Mouse (Mus musculus) lung, postnatal 25 days (tissue): ENCODE results near the gene Smyd3.

Source experiments
- DNase-seq: peaks from one replicate; pipeline ENCODE4 v3.0.0; 2022; ENCODE audit warnings: low spot score

The Smyd3 gene

DNA sequence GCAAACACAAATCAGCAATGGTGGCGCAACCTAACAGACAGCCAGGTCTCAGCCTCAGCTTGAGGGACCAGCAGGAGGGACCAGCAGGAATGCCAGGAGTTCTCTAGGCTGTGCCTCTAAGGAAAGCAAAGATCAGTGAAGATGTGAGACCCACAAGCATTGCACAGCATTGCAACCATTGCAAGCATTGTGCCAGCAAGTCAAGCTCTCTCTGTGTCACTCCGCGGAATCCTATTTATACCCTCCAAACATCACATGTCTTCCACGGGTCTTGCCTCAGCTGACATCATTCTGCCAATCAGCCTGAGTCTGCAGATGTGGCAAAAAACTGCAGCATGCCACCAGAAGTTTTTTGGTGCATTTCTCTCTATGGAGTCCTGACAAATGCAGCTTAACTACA lies 577.5 kb downstream of the Smyd3 start:
- DNase-seq, result no peak

GRCm38 (mm10) chr1:178936976-178937375 lies 580.9 kb downstream of the Smyd3 start:
- no peak for DNase-seq

- no peak for DNase-seq
These were observed 581.4 kb downstream of the Smyd3 start for GRCm38 (mm10) chr1:178936457-178936856.

DNA sequence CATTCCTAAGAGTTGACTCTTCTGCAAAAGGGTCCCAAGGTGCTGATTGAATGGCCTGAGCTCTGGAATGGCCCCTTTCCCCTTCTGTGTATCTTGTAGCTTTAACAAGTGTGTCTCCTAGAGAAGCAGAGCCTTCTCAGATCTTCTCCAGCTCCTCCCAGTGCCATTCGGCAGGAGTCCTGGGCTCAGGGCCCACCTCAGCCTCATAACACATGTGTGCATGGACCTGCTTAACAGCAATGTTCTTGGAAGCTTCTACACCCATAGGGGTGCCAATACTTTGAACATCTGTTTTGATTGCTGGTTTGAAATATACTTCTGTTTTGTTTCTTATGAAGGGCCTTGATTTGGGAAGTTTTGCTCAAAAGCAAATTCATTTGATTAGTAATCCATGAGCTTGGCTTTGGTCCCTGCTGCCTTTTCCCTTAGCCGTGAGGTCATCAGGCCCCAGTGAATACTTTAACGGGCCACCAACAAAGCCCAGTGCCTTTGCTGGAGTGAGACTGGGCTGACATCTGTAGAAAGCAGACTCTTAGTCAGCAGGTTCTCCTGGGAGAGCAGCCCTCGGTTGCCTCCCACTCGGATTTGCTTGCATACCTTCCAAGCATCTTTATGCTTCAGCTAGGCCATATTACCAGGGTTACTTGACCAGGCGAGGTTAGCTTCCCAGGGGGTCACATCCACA lies 583.7 kb downstream of the Smyd3 start:
- no peak for DNase-seq

DNA sequence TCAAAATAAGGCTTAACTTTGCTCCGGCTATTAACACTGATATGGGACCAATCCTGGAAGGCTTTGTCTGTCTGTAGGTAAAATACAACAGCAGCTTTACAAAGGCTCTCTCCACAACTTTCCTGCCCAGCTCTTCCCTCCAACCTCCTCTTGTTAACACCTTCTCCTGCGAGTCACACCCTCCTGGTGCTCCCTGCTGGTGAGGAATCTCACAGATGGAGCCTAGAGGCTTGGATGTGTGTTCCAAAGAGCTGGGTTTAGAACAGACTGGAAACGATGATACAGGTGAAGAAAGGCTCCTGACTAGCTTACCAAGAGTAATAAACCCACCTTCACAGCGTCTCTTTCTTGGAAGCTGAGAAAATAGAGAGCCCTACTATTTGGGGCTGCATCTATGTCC lies 588.3 kb downstream of the Smyd3 start:
- no peak for DNase-seq

GRCm38 (mm10) chr1:178924492-178925183 lies 593.2 kb downstream of the Smyd3 start:
- no peak for DNase-seq

DNA sequence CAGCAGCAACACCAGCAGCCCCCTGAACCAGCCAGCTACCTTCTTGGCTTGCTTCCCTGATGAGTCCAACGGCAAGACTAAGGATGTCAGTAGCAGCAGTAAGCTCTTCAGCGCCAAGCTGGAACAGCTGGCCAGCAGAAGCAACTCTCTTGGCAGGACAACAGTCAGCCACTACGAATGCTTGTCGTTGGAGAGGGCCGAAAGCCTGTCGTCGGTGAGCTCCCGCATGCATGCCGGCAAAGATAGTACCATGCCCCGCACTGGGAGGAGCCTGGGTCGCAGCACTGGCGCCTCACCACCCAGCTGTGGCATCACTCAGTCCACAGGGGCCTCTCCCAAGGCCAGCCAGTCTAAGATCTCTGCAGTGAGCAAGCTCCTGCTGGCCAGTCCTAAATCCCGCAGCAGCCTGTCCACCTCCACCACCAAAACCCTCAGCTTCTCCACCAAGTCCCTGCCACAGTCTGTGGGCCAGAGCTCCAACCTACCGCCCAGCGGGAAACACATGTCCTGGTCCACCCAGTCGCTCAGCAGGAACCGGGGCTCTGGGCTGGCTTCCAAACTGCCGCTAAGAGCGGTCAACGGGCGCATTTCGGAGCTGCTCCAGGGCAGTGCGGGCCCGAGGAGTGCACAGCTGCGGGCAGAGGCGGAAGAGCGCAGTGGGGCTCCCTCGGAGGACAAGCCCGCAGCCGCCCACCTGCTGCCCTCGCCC lies 600.5 kb downstream of the Smyd3 start:
- DNase-seq, result no peak

DNA sequence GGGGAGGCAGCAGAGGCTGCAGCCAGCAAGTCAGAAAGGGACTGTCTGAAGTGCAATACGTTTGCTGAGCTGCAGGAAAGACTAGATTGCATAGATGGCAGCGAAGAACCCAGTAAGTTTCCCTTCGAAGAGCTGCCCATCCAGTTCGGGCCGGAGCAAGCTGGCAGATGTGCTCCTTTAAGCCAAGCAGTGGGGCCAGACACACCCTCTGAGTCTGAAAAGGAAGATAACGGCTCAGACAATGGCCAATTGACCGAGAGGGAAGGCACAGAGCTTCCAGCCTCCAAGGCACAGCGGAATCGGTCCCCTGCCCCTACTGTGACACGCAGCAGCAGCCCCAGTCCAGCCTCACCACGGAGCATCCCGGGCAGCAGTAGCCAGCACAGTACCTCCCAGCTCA lies 602.8 kb downstream of the Smyd3 start:
- DNase-seq, result no peak

GRCm38 (mm10) chr1:178912936-178913716 lies 604.7 kb downstream of the Smyd3 start:
- DNase-seq, result no peak

DNA sequence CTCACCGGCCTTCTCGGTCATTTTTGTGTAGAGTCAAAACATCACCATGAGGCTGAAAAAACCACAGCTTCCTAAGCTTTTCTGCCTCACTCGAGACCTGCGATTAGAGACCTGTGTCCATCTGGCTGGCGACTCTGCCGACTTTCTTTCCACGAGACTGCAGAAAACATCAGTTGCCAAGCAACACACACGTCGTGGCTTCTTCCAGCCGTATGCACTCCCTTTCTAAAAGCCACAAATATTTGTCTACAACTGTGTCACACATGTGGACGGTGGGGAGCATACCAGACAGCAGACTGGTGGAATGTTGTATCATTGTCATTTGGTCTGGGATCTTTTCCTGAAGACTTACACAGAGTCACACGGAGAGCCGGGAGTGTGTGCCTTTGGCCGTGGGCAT lies 606.9 kb downstream of the Smyd3 start:
- DNase-seq, result no peak
